Mouse (Mus musculus) intestine, embryonic 16.5 days (tissue): ENCODE results near the gene Kcnk15. TPM values are rescaled to one million over a fixed set of nuclear protein-coding genes. Genes with fewer than 3 reads are reported as not detected.

Experiments used
- ATAC-seq: fragments of 200-750 bp; cut with Nextera tagmentation; 2 replicates; pipeline ENCODE4 v1.8.0; 2017; ENCODE audit warnings: moderate TSS enrichment, moderate library complexity
- H3K27ac ChIP-seq: fragments of 300-500 bp; sonication (generic); 2 replicates; pipeline ENCODE4 v1.5.1; 2014; ENCODE audit warnings: mild to moderate bottlenecking, low read length
- H3K27me3 ChIP-seq: fragments of 300-500 bp; sonication (generic); replicated peaks from 2 replicates; pipeline ENCODE4 v1.6.1; 2014; ENCODE audit warnings: low read length, control low read depth, mixed read lengths; ENCODE audit not compliant: control insufficient read depth, insufficient read depth
- H3K36me3 ChIP-seq: fragments of 300-500 bp; sonication (generic); 2 replicates; pipeline ENCODE4 v1.6.1; 2014; ENCODE audit warnings: low read length, control low read depth; ENCODE audit not compliant: control insufficient read depth, insufficient read depth
- H3K4me1 ChIP-seq: fragments of 300-500 bp; sonication (generic); 2 replicates; pipeline ENCODE4 v1.6.1; 2014; ENCODE audit warnings: low read length, control low read depth, mixed read lengths; ENCODE audit not compliant: control insufficient read depth, insufficient read depth
- H3K4me2 ChIP-seq: fragments of 300-500 bp; sonication (generic); 2 replicates; pipeline ENCODE4 v1.6.1; 2014; ENCODE audit warnings: low read depth, low read length, control low read depth
- H3K4me3 ChIP-seq: fragments of 300-500 bp; sonication (generic); 2 replicates; pipeline ENCODE4 v1.5.1; 2014; ENCODE audit warnings: mild to moderate bottlenecking, low read length
- H3K9ac ChIP-seq: fragments of 300-500 bp; sonication (generic); 2 replicates; pipeline ENCODE4 v1.6.1; 2014; ENCODE audit warnings: low read depth, low read length
- H3K9me3 ChIP-seq: fragments of 300-500 bp; sonication (generic); 2 replicates; pipeline ENCODE4 v1.6.1; 2016; ENCODE audit warnings: low read length, control low read depth; ENCODE audit not compliant: control insufficient read depth
- WGBS: fragments of 180-500 bp; shearing (Covaris S2); extraction: QIAGEN DNeasy Blood & Tissue Kit; methylation state at CpG from one replicate; pipeline ENCODE4 v1.1.7; 2014; 5-methylcytosine and 5-hydroxymethylcytosine counted together
- polyA plus RNA-seq: library from polyadenylated mRNA; unstranded; fragments of >200 nt; fragmentation: Nextera tagmentation; extraction: Ambion mirVana; gene quantifications from 2 replicates; pipeline ENCODE4 v1.2.1, GENCODE M21; 2015

The Kcnk15 gene
- polyA plus RNA-seq, 1 experiment from 2014 or later: not detected

DNA sequence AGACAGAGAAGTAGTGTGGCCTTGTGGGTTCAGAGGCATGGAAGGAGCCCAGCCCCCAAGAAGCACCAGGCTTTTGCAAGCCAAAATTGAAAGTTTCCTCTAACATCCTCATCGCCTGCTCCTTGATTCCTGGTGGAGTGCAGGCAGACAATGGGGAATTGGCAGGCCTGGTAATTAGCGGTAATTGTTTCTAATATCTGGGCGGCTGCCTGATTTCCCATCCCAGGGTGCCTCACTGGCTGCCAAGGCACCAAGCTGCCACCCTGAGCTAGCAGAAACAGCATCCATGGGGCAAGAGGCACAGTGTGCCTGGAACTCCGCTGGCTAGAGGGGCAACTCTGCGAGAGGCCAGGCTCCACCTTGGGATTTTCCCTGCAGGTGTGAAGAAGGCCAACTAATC lies 16.3 kb downstream of the Kcnk15 start:
- no peaks in the 10 kb centered on the region for H3K9me3 ChIP-seq
- H3K4me3 ChIP-seq: no peak overlapping the region
- no peak overlapping the region for H3K4me2 ChIP-seq
- WGBS: 53% methylated on average over 5 of the region's 5 CpGs
- ATAC-seq: no peak
- no peaks in the 10 kb centered on the region for H3K27me3 ChIP-seq
- no peaks in the 10 kb centered on the region for H3K36me3 ChIP-seq
- H3K9ac ChIP-seq: no peak overlapping the region
- no peaks in the 10 kb centered on the region for H3K4me1 ChIP-seq
- H3K27ac ChIP-seq: no peak overlapping the region

DNA sequence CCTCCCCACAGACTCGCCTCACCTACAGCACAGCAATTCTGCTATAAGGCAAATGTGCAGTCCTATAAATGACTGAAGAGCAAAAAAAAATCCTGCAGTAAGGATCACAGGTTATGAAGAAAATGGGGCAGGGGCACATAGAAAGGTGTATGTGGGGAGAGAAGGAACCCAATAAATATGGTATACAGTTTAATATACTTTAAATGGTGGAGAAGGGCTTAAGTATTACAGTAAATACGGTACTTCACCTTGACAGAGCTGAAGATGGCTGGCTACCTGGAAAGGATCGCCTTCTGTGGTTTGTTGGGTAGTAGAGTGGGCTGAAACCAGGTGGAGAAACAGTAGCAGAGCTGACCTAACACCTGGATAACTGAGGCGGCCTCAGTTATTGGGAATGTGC lies 17.8 kb downstream of the Kcnk15 start:
- Histone ChIP-seq H3K36me3 (no peaks in the 10 kb centered on the region), H3K4me3 (no peak overlapping the region), H3K4me2 (no peak overlapping the region), H3K4me1 (no peaks in the 10 kb centered on the region), H3K27me3 (no peaks in the 10 kb centered on the region), H3K9ac (no peak overlapping the region), H3K9me3 (no peaks in the 10 kb centered on the region), H3K27ac (no peak overlapping the region)
- ATAC-seq: no peak
- WGBS: 86% methylated on average over 4 of the region's 4 CpGs

DNA sequence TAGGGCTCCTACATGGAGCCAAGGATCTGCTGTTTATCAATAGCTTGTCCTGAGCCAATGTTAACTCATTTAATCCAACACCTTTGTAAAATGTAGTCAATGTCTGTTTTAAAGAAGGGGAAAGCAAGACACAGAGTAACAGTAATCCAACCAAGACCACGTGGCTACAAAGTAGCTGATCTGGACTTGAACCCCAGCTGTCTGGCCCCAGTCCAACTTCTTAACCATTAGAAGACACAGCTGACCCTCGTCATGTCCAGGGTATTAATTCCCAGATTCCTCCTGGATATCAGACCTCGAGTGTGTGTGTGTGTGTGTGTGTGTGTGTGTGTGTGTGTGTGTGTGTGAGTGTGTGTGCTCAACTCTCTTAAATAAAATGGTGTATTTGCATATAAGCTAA lies 18.5 kb downstream of the Kcnk15 start:
- no peaks in the 10 kb centered on the region for H3K36me3 ChIP-seq
- H3K9ac ChIP-seq: no peak overlapping the region
- no peaks in the 10 kb centered on the region for H3K27me3 ChIP-seq
- WGBS: 34% methylated on average over 3 of the region's 3 CpGs
- H3K4me3 ChIP-seq: no peak overlapping the region
- H3K9me3 ChIP-seq: no peaks in the 10 kb centered on the region
- no peak for ATAC-seq
- H3K27ac ChIP-seq: no peak overlapping the region
- no peak overlapping the region for H3K4me2 ChIP-seq
- H3K4me1 ChIP-seq: no peaks in the 10 kb centered on the region

DNA sequence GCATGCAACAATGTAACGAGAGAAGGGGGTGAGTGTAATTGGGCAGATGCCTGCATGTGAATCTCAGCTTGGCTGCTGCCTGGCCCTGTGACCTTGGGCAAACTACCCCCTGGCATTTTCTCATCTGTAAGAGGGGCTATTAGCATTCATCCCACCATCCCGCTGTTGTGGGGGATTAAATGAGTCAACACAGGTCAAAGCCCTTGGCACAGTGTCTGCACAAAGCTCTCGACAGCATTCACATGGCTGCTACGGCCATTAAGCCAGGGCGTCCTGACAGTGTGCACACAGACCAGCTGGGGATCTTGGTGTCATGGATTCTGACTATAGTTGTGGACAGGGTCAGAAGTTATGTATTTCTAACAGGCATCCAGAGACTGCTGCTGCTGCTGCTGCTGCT lies 21.4 kb downstream of the Kcnk15 start:
- Histone ChIP-seq H3K9ac (no peak overlapping the region), H3K36me3 (no peaks in the 10 kb centered on the region), H3K4me1 (no peaks in the 10 kb centered on the region), H3K4me3 (no peak overlapping the region), H3K27me3 (no peaks in the 10 kb centered on the region), H3K9me3 (no peaks in the 10 kb centered on the region), H3K27ac (no peak overlapping the region), H3K4me2 (no peak overlapping the region)
- ATAC-seq: no peak
- 48% methylated on average over 5 of the region's 5 CpGs for WGBS

DNA sequence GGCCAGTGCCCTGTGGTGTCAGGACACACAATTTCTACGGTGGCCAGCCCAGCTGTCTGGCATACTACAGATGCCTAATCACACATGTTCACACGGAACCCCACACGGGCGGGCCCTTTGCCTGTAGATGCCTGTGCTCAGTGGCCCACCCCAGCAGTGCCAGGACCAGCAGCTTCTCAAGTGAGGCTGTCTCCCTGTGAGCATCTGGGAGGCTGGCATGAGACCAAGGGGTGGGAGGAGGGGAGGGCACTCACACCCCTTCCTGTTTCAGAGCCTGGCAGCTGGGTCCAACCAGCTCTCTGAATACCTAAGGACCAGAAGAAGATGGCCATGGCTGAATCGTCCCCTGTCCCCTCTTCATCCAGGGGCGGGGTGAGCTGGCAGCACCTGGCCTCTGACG lies 22.0 kb downstream of the Kcnk15 start:
- Histone ChIP-seq H3K4me2 (no peak overlapping the region), H3K4me3 (no peak overlapping the region), H3K9ac (no peak overlapping the region), H3K27ac (no peak overlapping the region), H3K9me3 (no peaks in the 10 kb centered on the region), H3K4me1 (no peaks in the 10 kb centered on the region), H3K27me3 (no peaks in the 10 kb centered on the region), H3K36me3 (no peaks in the 10 kb centered on the region)
- WGBS: 76% methylated on average over 7 of the region's 7 CpGs
- no peak for ATAC-seq

DNA sequence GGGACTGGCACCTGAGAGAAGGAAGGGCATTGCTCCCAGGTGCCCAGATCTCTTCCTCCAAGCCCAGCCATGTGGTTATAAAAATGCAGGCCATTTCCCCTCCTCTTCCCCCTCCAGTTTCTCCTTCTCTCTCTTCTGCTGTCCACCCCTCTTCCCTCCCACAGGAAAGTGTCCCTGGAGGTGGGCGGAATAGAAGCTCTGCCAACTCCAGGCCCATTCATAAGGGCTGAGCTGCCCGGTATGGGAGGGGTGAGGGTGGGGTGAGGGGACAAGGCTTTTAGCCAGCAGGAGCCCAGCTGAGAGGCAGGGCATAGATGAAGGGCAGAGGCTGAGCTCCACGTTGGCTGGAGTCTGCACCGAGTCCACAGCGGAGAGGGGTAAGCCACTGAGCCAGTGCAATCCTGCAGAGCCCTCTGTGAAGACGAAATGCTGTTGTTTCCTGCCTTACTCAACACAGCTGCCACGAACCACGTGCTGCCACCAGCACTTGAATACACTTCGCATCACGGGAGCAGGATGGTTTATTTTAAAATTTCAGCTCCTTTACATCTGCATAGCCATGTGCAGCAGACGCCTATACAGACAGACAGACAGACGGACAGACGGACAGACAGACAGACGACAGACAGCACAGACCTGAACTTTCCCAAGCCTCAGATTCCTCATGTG lies 23.5 kb downstream of the Kcnk15 start:
- H3K4me1 ChIP-seq: no peaks in the 10 kb centered on the region
- no peak for ATAC-seq
- 64% methylated on average over 14 of the region's 14 CpGs for WGBS

DNA sequence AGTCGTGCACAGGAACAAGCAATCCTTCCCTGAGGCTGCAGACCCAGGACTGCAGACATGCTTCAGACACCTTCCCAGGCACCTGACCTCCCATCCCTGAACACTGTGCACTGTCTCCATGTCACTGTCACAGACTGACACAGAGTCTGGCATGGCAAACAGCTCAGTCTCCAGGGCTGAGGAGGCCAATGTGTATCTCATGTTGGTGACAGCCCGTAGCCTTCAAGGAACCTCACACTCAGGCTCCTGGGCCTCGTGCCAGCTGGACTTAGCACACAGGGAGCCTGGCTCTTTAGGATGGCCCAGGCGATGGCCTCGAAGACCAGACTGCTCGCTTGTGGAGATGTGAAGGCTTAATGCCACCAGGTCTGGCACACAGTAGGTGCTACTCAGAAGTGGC lies 27.4 kb downstream of the Kcnk15 start:
- Histone ChIP-seq H3K4me1 (no peaks in the 10 kb centered on the region), H3K4me2 (no peak overlapping the region), H3K9ac (no peak overlapping the region), H3K36me3 (no peaks in the 10 kb centered on the region), H3K27ac (no peak overlapping the region), H3K27me3 (no peaks in the 10 kb centered on the region), H3K4me3 (no peak overlapping the region), H3K9me3 (no peaks in the 10 kb centered on the region)
- ATAC-seq: no peak
- WGBS: 75% methylated on average over 6 of the region's 6 CpGs

More for the DNA sequence above, 23.5 kb downstream of the Kcnk15 start:
- Histone ChIP-seq H3K27ac (no peak overlapping the region), H3K9me3 (no peaks in the 10 kb centered on the region), H3K4me2 (no peak overlapping the region), H3K9ac (no peak overlapping the region), H3K27me3 (no peaks in the 10 kb centered on the region), H3K36me3 (no peaks in the 10 kb centered on the region), H3K4me3 (no peak overlapping the region)

DNA sequence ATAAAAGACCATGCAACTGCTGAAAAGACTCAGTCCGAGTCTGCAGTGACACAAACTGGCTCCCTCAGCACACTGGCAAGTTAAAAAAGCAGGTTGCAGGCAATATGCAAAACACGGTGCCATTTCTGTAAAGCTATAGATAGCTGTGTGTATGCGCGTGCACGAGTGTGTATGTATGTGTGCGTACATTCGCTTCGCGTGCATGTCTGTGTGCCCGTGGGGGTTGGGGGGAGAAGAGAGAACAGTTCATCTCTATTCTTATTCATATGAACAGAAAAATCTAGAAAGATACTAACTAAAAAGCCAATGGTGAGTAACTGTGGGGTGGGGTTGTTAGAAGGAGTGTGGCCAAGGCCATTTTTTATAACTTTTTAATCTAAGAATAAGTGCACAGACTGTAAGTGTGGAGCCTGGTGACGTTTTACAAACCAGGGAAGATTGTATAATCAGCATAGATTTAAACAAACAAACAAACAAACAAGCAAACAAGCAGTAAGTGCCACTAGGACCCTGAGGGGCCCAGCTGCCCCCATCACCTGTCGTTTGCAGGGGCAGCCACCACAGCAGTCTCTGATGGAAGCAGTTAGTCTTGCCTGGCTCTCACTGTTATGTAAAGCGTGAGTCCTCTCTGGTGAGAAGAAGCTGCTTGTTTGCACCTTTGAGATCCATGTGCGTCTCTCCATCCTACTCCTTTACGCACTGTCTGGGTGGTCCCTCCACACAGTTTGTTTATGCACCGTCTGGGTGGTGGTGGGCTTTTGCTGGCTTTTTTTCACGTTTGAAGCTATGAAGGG lies 29.6 kb downstream of the Kcnk15 start:
- Histone ChIP-seq H3K4me1 (no peaks in the 10 kb centered on the region), H3K27ac (no peak overlapping the region), H3K9me3 (no peaks in the 10 kb centered on the region), H3K4me2 (no peak overlapping the region), H3K4me3 (no peak overlapping the region), H3K27me3 (no peaks in the 10 kb centered on the region), H3K36me3 (no peaks in the 10 kb centered on the region), H3K9ac (no peak overlapping the region)
- ATAC-seq: no peak
- WGBS: 62% methylated on average over 17 of the region's 17 CpGs

DNA sequence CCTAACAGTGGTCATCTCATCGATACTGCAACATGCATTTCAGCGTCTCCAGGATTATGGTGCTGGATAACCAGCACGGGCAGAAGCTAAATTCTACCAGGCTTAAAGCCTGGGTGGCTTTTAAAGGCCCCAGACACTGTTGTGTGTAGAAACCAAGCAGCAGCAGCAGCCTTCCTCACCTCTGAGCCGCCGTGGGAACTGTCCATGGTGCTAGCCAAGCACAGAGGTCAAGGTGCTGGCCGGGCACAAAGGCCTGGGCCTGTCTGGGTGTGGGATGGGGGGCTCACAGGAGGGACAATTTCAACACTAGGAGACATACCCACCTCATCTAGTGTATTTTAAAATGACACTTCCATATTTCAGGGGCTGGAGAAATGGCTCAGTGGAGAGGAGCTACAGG lies 36.0 kb downstream of the Kcnk15 start:
- WGBS: 22% methylated on average over 6 of the region's 6 CpGs

More for the DNA sequence above, 36.0 kb downstream of the Kcnk15 start:
- no peak overlapping the region for H3K9ac ChIP-seq
- H3K27ac ChIP-seq: no peak overlapping the region
- no peak overlapping the region for H3K4me3 ChIP-seq
- H3K27me3 ChIP-seq: no peaks in the 10 kb centered on the region
- H3K36me3 ChIP-seq: no peaks in the 10 kb centered on the region
- no peaks in the 10 kb centered on the region for H3K4me1 ChIP-seq
- no peak for ATAC-seq
- H3K9me3 ChIP-seq: no peaks in the 10 kb centered on the region
- no peak overlapping the region for H3K4me2 ChIP-seq
